Mouse (Mus musculus): ENCODE measurements at regions not wholly inside any gene's neighbourhood (a gene's known extent, or its start where the extent isn't known, plus 50 kb on each side); places are given as distances from the start of the nearest gene placed in this dataset.

DNA sequence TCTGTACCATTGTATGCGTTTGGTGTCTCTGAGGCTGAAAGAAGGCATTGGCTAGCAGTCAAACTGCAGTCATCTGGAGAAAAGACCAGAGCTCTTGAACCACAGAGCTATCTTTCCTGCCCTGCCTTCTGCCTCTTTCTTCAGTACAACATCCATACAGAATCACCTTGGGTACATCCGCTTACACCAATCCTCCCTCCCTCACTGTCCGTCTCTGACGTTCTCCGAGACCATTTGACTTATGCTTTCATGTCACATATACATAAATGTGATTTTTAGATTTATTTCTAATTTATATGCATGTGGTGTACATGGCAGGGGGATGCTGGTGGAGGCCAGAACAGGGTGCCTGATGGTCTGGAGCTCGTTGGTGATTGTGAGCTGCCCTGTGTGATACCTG lies 57.7 kb upstream of the Ube2e1 start:
- Histone ChIP-seq H3K4me2 (no peak overlapping the region), H3K4me3 (replicated peaks) (no peak overlapping the region), H3K36me3 (no peaks in the 10 kb centered on the region), H3K9ac (no peak overlapping the region), H3K27me3 (no peaks in the 10 kb centered on the region), H3K27ac (no peak overlapping the region), H3K9me3 (replicated peaks) (no peaks in the 10 kb centered on the region), H3K4me1 (no peaks in the 10 kb centered on the region)
- WGBS, result 86% methylated on average over 6 of the region's 6 CpGs
- ATAC-seq (replicated peaks; ENCODE audit: low FRiP score), result no peak

DNA sequence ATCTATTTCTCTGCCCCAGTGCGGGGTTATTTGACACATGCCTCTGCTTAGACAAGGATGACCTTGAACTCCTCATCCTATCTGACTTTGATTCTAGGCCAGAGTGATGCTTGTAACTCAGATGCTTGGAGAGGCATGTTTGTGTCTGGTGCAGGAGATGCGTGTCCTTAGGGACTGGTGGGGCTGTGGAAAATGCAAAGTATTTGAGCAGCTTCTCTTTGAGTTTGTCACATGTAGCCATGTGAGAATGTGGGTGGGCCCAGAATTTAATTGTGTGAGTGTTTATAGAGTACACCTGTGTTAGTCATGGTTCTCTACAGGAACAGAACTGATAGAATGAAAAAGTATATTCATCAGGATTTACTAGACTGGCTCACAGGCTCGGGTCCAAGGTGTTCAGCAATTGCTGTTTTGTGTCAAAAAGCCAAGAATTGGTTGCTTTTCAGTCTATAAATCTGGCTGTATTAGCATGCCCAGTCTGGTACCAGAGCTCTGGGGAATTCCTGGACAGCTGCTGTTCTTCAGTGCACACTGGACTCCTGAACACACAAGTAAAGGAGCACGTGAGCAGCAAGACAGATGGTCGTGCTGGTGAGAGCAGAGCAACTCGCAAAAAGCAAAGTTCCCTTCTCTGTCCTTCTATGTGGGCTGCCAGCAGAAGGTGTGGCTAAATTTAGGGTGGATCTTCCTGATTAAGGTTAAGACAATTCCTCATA lies 54.5 kb upstream of the Ube2e1 start:
- Histone ChIP-seq H3K4me1 (no peaks in the 10 kb centered on the region), H3K36me3 (no peaks in the 10 kb centered on the region), H3K9ac (no peak overlapping the region), H3K9me3 (replicated peaks) (no peaks in the 10 kb centered on the region), H3K27me3 (no peaks in the 10 kb centered on the region), H3K27ac (no peak overlapping the region), H3K4me2 (no peak overlapping the region), H3K4me3 (replicated peaks) (no peak overlapping the region)
- ATAC-seq (replicated peaks; ENCODE audit: low FRiP score), result no peak
- WGBS, result 70% methylated on average over 6 of the region's 6 CpGs
